Mouse (Mus musculus): ENCODE data around the gene Rsc1a1. TPM values are rescaled to one million over a fixed set of nuclear protein-coding genes. Genes with fewer than 3 reads are reported as not detected.

The Rsc1a1 gene
- total and polyA plus RNA-seq, 3 experiments = 7.7 TPM; not detected in 2

DNA sequence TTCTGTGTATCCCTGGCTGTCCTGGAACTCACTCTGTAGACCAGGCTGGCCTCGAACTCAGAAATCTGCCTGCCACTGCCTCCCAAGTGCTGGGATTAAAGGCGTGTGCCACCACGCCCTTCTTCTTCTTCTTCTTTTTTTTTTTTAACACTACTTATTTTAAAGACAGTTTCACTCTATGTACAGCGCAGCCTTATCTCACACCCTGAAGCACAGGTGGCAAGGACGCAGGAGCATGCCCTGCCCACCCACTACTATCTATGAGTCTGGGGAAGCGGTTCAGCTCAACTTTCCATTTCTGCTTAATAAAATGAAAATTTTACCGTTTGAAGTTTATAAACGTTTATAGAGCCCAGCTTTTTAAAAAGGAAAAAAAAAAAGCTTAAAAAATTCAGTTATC lies 3.1 kb upstream of the Rsc1a1 start (continued):
- TF ChIP-seq MAZ (IDR thresholded peaks at IDR 0.05; ENCODE audit: low read depth, low read length) = no peak; the same call in 1 of the 2 replicates

DNA sequence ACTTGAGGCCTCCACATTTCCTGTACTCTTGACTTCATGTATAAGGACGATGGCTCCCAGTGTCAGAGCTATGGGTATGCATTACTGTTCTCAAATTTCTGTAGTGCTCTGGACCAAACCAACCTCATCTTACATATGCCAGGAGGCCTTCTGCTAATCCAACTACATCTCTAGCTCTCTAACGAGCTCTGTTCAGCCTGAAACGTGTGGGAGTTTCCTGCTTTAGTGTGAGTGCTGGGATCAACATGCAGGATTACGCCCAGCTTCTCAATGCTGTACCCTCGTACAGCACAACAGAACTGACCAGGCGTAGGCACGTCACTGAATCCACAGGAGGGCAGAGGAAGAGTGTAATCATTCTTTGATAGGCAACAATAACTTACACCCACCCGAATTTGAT lies 1.1 kb upstream of the Rsc1a1 start:
- Histone ChIP-seq H3K9me3 (replicated peaks; ENCODE audit: insufficient read depth, low read length) (no peaks in the 10 kb centered on the region), H3K4me3 (ENCODE audit: control insufficient read depth in 1 of 2, insufficient read depth in 1 of 2, low read depth in 2 of 2, low read length in 2 of 2) (no peak overlapping the region), H3K79me2 (ENCODE audit: control insufficient read depth, insufficient read depth, low read length, poor library complexity) (0 out of 2 replicates have a peak, but pooled peaks cover 2% of the 10 kb centered on the region), H3K4me1 (ENCODE audit: control insufficient read depth in 1 of 2, insufficient read depth in 2 of 2, low read length in 2 of 2) (peaks cover 2 to 3% of the 10 kb centered on the region in 2 experiments; a peak in 2 of 4 replicates), H3K27ac (ENCODE audit: control insufficient read depth, low read depth, low read length) (no peak overlapping the region), H3K36me3 (ENCODE audit: control insufficient read depth in 1 of 2, insufficient read depth in 2 of 2, low read length in 2 of 2) (peaks cover 6 to 17% of the 10 kb centered on the region in 2 experiments), H3K27me3 (ENCODE audit: control insufficient read depth in 1 of 2, insufficient read depth in 2 of 2, low read length in 2 of 2) (no peaks in the 10 kb centered on the region), H3K9ac (ENCODE audit: control insufficient read depth, low read depth, low read length, poor library complexity, severe bottlenecking) (no peak overlapping the region)
- TF ChIP-seq TAL1 (IDR thresholded peaks at IDR 0.05; ENCODE audit: low read length) (no peak), MAFK (IDR thresholded peaks at IDR 0.05; ENCODE audit: borderline replicate concordance, low read depth, low read length) (no peak), UBTF (IDR thresholded peaks at IDR 0.05; ENCODE audit: borderline replicate concordance, insufficient read depth, low read depth, low read length) (no peak), MEF2A (IDR thresholded peaks at IDR 0.05; ENCODE audit: extremely low read depth, insufficient replicate concordance, low read depth, low read length, poor library complexity, severe bottlenecking) (no peak), GABPA (IDR thresholded peaks at IDR 0.05; ENCODE audit: low read depth, low read length) (no peak)
- no peak for DNase-seq (ENCODE audit: low read depth, low spot score)

DNA sequence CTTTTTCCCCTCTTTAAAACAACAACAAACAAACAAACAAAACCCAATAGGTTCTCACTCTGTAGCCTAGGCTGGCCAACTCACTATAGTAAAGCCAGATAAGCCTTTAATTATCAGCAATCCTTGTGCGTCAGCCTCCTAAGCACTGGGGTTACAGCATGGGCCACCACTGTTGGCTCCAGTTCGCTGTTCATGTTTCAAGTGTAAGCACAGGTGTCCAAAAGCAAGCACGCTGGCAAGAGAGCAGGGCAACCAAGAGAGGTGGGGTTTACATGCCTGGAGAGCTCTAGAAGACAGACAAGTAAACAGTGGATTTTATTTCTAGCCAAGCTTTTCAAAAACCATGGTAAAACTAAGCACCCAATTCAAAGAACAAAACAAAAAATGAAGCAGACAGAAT lies 694 bp upstream of the Rsc1a1 start:
- Histone ChIP-seq H3K4me3 (ENCODE audit: control insufficient read depth in 1 of 2, insufficient read depth in 1 of 2, low read depth in 2 of 2, low read length in 2 of 2) (no peak overlapping the region), H3K9ac (ENCODE audit: control insufficient read depth, low read depth, low read length, poor library complexity, severe bottlenecking) (no peak overlapping the region), H3K36me3 (ENCODE audit: control insufficient read depth in 1 of 2, insufficient read depth in 2 of 2, low read length in 2 of 2) (peaks cover 6 to 16% of the 10 kb centered on the region in 2 experiments), H3K79me2 (ENCODE audit: control insufficient read depth, insufficient read depth, low read length, poor library complexity) (0 out of 2 replicates have a peak, but pooled peaks cover 2% of the 10 kb centered on the region), H3K9me3 (replicated peaks; ENCODE audit: insufficient read depth, low read length) (no peaks in the 10 kb centered on the region), H3K4me1 (ENCODE audit: control insufficient read depth in 1 of 2, insufficient read depth in 2 of 2, low read length in 2 of 2) (peaks cover 2 to 4% of the 10 kb centered on the region in 2 experiments; a peak in 2 of 4 replicates), H3K27me3 (ENCODE audit: control insufficient read depth in 1 of 2, insufficient read depth in 2 of 2, low read length in 2 of 2) (no peaks in the 10 kb centered on the region), H3K27ac (ENCODE audit: control insufficient read depth, low read depth, low read length) (no peak overlapping the region)
- no peak for TF ChIP-seq CHD2 (IDR thresholded peaks at IDR 0.05; ENCODE audit: low read length)
- TF ChIP-seq POLR2AphosphoS5 (IDR thresholded peaks at IDR 0.05; ENCODE audit: borderline replicate concordance, low read depth, low read length) = no peak
- TF ChIP-seq NELFE (IDR thresholded peaks at IDR 0.05; ENCODE audit: low read depth, low read length) = no peak
- no peak for TF ChIP-seq ZMIZ1 (IDR thresholded peaks at IDR 0.05; ENCODE audit: low read depth, low read length)
- no peak for TF ChIP-seq MAFK (IDR thresholded peaks at IDR 0.05; ENCODE audit: borderline replicate concordance, low read depth, low read length)
- TF ChIP-seq E2F4 (IDR thresholded peaks at IDR 0.05; ENCODE audit: borderline replicate concordance, low read depth, low read length) = no peak
- no peak for TF ChIP-seq TAL1 (IDR thresholded peaks at IDR 0.05; ENCODE audit: low read length)
- TF ChIP-seq MAX (IDR thresholded peaks at IDR 0.05; ENCODE audit: low read length) = no peak
- TF ChIP-seq POLR2A (IDR thresholded peaks at IDR 0.05; ENCODE audit: control insufficient read depth in 1 of 2, insufficient read depth in 1 of 2, low read depth in 1 of 2, low read length in 2 of 2, poor library complexity in 1 of 2) = no peak
- TF ChIP-seq BHLHE40 (IDR thresholded peaks at IDR 0.05; ENCODE audit: borderline replicate concordance, low read depth, low read length) = no peak
- TF ChIP-seq MAZ (IDR thresholded peaks at IDR 0.05; ENCODE audit: low read depth, low read length) = no peak
- TF ChIP-seq ZNF384 (IDR thresholded peaks at IDR 0.05; ENCODE audit: low read depth, low read length) = no peak
- no peak for TF ChIP-seq RCOR1 (IDR thresholded peaks at IDR 0.05; ENCODE audit: low read depth, low read length)
- no peak for TF ChIP-seq MXI1 (IDR thresholded peaks at IDR 0.05; ENCODE audit: low read depth, low read length)
- no peak for TF ChIP-seq POLR2AphosphoS2 (IDR thresholded peaks at IDR 0.05; ENCODE audit: low read length)
- TF ChIP-seq GATA1 (IDR thresholded peaks at IDR 0.05; ENCODE audit: low read depth, low read length) = no peak
- no peak for TF ChIP-seq GABPA (IDR thresholded peaks at IDR 0.05; ENCODE audit: low read depth, low read length)
- no peak for TF ChIP-seq TBP (IDR thresholded peaks at IDR 0.05; ENCODE audit: low read depth, low read length)
- DNase-seq (ENCODE audit: low read depth, low spot score) = no peak
